Mouse (Mus musculus): Measurements from ENCODE around the gene Tmem200c.

Tmem200c gene

DNA sequence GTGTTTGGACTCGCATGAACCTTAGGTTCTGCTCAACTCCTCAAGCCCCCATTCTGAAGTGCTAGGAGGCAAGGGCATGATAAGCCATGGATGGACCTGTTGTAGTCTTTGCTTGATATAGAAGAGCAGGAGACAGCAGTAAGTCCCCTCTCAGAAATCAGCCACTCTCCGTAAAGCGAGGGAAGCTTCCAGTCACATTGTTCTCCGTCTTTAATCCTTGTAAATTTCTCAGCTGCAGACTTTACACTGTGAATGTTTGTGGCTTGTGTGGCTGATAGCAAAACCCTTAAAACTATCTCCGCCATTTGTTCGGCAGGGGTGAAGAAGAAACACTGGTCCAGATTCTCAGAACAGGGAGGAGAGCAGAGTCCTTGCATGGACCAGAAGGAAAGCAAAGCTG lies at the start of gene Tmem200c:
TSS of gene Tmem200c (plus strand) at position 301 of the 400 bp plus-strand sequence.
- no peak for DNase-seq (ENCODE audit: low spot score in 2 of 2)

GRCm38 (mm10) chr17:68793741-68794140 lies 32.7 kb upstream of the Tmem200c start:
- no peak for DNase-seq (ENCODE audit: low spot score in 2 of 2)

- DNase-seq (ENCODE audit: low spot score in 2 of 2): no peak
Measured at GRCm38 (mm10) chr17:68836655-68837012, 10.2 kb downstream of the Tmem200c start.

GRCm38 (mm10) chr17:68837013-68837858 lies 10.8 kb downstream of the Tmem200c start:
- no peak for DNase-seq (ENCODE audit: low spot score in 2 of 2)

DNA sequence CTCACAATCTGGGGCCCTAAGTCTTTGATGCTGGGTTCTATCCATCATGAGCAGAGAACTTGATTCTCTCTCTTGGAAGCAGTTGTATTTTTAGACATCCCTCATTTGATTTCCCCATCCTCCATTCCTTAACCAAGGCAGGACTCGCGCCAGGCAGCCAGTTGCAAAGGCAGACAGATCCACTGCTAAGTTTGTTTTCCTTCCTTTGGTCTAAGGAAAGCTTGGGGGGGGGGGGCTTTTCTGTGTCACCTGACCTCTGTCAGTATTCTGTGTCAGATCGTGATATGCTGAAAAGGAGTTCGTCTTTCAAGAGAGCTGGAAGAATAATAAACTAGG lies 11.4 kb downstream of the Tmem200c start:
- no peak for DNase-seq (ENCODE audit: low spot score in 2 of 2)

DNA sequence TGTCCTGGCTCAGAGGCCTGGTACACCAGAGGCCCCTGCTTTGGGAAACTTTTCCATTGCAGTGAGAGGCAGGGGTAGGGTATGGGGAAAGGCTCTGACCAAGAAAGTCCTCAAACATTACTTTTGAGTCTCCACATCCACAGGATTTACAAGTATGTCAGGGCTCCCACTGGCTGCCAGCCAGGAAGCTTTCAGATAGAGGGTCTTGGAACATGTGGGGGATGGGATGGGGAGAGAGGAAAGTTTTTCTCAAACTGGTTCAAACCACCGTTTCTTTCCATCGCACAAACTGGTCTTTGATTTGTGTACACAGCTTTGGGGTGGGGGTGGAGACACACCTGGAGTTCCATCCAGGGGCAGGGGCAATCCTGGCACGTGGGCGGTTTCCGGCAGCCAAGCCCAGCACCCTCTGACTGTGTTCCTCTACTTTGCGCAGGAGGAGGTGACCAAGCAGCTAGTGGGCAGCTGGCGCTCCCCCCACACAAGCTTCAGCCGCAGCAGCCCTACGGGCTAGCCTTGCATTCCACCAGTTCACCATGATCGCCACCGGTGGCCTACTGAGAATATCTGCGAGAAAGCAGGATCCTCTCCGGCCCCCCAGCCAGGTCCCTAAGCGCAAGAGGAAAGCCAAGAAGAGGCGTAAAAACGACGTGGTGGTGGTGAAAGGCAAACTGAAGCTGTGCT lies 13.6 kb downstream of the Tmem200c start:
- no peak for DNase-seq (ENCODE audit: low spot score in 2 of 2)

DNA sequence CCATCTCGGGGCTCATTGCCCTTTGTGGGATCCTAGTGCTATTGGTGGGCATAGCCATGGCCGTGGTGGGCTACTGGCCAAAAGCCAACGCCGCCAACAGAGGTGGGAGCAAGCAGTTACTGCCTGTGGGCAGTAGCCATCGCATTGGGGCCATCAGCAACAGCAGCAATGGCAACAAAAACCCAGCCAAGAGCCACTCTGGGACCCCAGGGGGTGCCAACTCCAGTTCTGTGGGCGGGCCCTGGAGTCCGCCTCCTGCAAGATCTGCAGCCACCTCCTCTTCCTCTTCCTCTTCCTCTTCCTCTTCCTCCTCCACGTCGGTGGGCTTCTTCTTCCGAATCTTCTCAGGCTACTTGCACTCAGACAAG lies 14.1 kb downstream of the Tmem200c start:
- DNase-seq (ENCODE audit: low spot score in 2 of 2): no peak

- DNase-seq (ENCODE audit: low spot score in 2 of 2): no peak
Measured at GRCm38 (mm10) chr17:68841097-68841891, 14.9 kb downstream of the Tmem200c start.

GRCm38 (mm10) chr17:68841892-68842252 lies 15.4 kb downstream of the Tmem200c start:
- no peak for DNase-seq (ENCODE audit: low spot score in 2 of 2)

DNA sequence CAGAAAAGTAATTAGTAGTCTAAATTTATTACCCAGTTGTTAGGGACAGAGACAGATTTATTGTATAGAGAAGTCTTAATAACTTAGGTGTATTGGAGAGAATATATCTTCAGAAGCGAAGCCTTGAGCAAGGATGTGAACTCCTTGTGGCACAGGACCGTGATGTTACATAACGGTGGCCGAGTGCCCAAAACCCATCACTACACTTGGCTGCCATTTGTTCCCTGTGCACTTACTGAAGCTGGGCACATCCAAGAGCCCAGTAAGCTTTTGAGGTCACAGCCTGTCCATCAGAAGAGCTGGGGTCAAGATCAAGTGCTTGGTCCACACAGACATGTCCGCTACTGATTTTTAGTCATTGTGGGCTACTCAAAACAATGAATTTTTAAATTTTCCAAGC lies 19.5 kb downstream of the Tmem200c start:
- no peak for DNase-seq (ENCODE audit: low spot score in 2 of 2)

- no peak for DNase-seq (ENCODE audit: low spot score in 2 of 2)
Measured at GRCm38 (mm10) chr17:68848739-68849138, 22.3 kb downstream of the Tmem200c start.

- DNase-seq (ENCODE audit: low spot score in 2 of 2): no peak
Measured at GRCm38 (mm10) chr17:68852171-68852966, 25.9 kb downstream of the Tmem200c start.

- DNase-seq (ENCODE audit: low spot score in 2 of 2): no peak
Measured at GRCm38 (mm10) chr17:68864175-68864574, 37.8 kb downstream of the Tmem200c start.

GRCm38 (mm10) chr17:68868439-68868838 lies 42.0 kb downstream of the Tmem200c start:
- no peak for DNase-seq (ENCODE audit: low spot score in 2 of 2)

GRCm38 (mm10) chr17:68874021-68874420 lies 47.6 kb downstream of the Tmem200c start:
- DNase-seq (ENCODE audit: low spot score in 2 of 2): no peak

DNA sequence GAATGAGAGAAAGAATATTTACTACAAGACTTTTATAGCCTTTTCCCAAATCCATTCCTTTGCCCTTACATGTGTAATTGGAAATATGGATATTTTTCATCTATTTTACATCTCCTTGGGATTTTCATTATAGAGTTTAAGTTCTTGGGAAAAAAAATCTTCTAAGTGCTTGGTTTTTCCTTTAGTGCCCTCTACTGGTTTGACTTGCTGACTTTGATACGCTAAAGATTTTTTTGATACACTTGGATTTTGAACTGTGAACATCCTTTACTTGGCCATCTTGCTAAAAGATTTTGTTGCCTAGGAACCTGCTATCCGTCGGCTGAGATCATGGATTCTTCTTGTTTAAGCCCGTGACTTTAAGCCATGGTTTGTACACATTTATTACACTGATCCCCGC lies 48.8 kb downstream of the Tmem200c start:
- no peak for DNase-seq (ENCODE audit: low spot score in 2 of 2)

- DNase-seq (ENCODE audit: low spot score in 2 of 2): no peak
Measured at GRCm38 (mm10) chr17:68875917-68876495, 49.6 kb downstream of the Tmem200c start.

DNA sequence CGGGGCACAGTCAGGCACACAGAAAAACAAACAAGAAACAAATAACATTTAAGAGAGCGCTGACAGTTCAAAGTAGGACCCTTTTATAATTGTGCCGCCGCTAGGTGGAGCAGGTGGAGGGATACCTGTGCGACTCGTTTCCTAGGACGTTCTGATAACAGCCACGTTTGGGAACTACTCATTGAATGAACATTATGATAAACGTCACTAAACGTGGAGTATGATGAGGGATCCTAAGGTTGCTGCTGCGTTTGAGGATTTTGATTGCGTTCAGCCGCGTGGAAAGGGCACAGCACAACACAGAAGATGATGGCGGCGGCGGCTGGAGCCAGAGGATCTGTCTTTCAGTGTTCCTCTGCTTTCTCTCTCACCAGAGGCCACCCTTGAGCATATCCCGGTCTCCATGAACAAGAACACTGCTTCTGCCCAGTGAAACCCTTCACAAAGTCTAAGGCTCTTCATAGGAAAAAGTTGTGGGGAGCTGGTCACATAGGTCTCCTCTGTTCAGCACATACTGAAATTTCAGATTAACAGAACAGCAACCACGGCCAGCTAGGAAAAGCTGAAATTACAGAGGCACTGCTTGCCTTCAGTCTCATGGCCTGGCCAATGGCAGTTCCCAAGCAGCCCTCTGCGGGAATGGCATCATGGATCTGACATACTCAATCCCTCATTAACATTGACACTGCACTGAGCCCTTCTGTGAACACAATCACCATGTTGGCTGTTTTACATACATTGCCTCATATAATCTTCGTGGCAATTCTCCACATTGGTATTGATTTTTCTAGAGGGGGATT lies 55.5 kb downstream of the Tmem200c start:
- DNase-seq (ENCODE audit: low spot score in 2 of 2): no peak

GRCm38 (mm10) chr17:68883474-68884083 lies 57.2 kb downstream of the Tmem200c start:
- no peak for DNase-seq (ENCODE audit: low spot score in 2 of 2)

DNA sequence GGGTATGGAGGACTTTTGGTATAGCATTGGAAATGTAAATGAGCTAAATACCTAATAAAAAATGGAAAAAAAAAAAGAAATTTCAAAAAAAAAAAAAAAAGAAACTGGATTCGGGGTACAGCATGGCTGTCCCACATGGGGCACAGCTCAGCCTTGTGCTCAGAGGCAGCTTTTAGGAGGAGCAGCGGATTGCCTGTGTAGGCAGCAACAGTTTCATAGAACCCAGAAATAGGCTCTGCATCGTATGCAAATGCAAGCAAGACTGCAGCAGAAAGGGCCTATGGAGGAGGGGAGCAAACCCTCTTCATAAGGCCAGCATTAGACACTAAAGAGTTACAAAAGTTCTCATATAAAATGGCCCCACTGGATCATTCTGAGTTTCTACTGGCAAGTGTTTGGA lies 64.2 kb downstream of the Tmem200c start:
- DNase-seq (ENCODE audit: low spot score in 2 of 2): no peak
